Mouse (Mus musculus): ENCODE data around the gene Itgbl1.

- no peak for TF ChIP-seq GATA1 (IDR thresholded peaks at IDR 0.05; ENCODE audit: borderline replicate concordance, low read length)
- TF ChIP-seq FLI1 (IDR thresholded peaks at IDR 0.05; ENCODE audit: low read length), result no peak
Measured at GRCm38 (mm10) chr14:123843675-123844425, 184.1 kb downstream of the Itgbl1 start.
